Mouse (Mus musculus) lung, adult 2 months (tissue): Measurements from ENCODE around the gene Rbm7. TPM values are rescaled to one million over a fixed set of nuclear protein-coding genes. Genes with fewer than 3 reads are reported as not detected.
"Not testable (repeated sequence)": the region's sequence is repeated elsewhere in the genome, so short reads cannot be mapped to it uniquely, and the experiment has no call there.

Experiments
- DNase-seq: peaks from one replicate; pipeline ENCODE4 v3.0.0; 2022
- H3K4me1 ChIP-seq: fragments of 200-500 bp; 2 replicates; pipeline ENCODE4 v1.6.1; 2011; ENCODE audit warnings: low read length; ENCODE audit not compliant: control insufficient read depth, insufficient read depth
- H3K4me3 ChIP-seq: fragments of 200-500 bp; replicated peaks from 2 replicates; pipeline ENCODE3; 2011; ENCODE audit warnings: low read depth, mild to moderate bottlenecking, control low read depth, low read length; ENCODE audit errors: extremely low read depth
- CTCF ChIP-seq: fragments of 200-500 bp; IDR thresholded peaks from 2 replicates; pipeline ENCODE4 v1.5.1; 2011; ENCODE audit warnings: mild to moderate bottlenecking, low read length, control low read depth; ENCODE audit not compliant: insufficient read depth
- POLR2A ChIP-seq: fragments of 200-500 bp; IDR thresholded peaks from 2 replicates; pipeline ENCODE4 v1.6.1; 2011; ENCODE audit warnings: low read depth, mild to moderate bottlenecking, control low read depth, low read length, borderline replicate concordance; ENCODE audit errors: extremely low read depth
- WGBS: fragments of 180-500 bp; shearing (Covaris S2); methylation state at CpG from one replicate; pipeline ENCODE4 v1.1.7; 2018; 5-methylcytosine and 5-hydroxymethylcytosine counted together
- polyA plus RNA-seq: library from polyadenylated mRNA; depleted of rRNA; stranded (reverse); fragments of >200 nt; gene quantifications from 2 replicates; pipeline ENCODE4 v1.2.3, GENCODE M21; 2012

The Rbm7 gene
- polyA plus RNA-seq, 1 experiment, result 25.2 TPM

GRCm38 (mm10) chr9:48480411-48481213 lies 14.5 kb downstream of the Rbm7 start, which contains the start of gene Rexo2:
TSS of gene Rexo2 (minus strand) at chr9:48480623.
- TF ChIP-seq CTCF, result no peak
- peak; percentile 61; the same call in 1 of the 2 replicates for TF ChIP-seq POLR2A
- H3K4me1 ChIP-seq, result peaks cover 2% of the 10 kb centered on the region; the same call in 1 of the 2 replicates
- WGBS, result 1% methylated on average over 49 of the region's 49 CpGs

GRCm38 (mm10) chr9:48479838-48480410 lies 15.2 kb downstream of the Rbm7 start:
- DNase-seq, result no peak
- peaks cover 2% of the 10 kb centered on the region; the same call in 1 of the 2 replicates for H3K4me1 ChIP-seq
- TF ChIP-seq POLR2A, result no peak
- TF ChIP-seq CTCF, result no peak
- WGBS, result 5% methylated on average over 25 of the region's 25 CpGs
- peak overlapping the region; percentile 90 for H3K4me3 ChIP-seq

More at GRCm38 (mm10) chr9:48480411-48481213, 14.5 kb downstream of the Rbm7 start, which contains the start of gene Rexo2:
- H3K4me3 ChIP-seq, result peak within 1 kb of the TSS; percentile 90
- DNase-seq, result peak; percentile 89

GRCm38 (mm10) chr9:48478808-48479207 lies 16.3 kb downstream of the Rbm7 start:
- TF ChIP-seq CTCF (no peak), POLR2A (no peak)
- Histone ChIP-seq H3K4me1 (peaks cover 2% of the 10 kb centered on the region; the same call in 1 of the 2 replicates), H3K4me3 (no peak overlapping the region)
- no peak for DNase-seq
- WGBS, result 83% methylated on average over 4 of the region's 4 CpGs

GRCm38 (mm10) chr9:48476236-48477165 lies 18.6 kb downstream of the Rbm7 start:
- 76% methylated on average over 10 of the region's 10 CpGs for WGBS
- TF ChIP-seq CTCF (no peak), POLR2A (no peak)
- peaks cover 2% of the 10 kb centered on the region; the same call in 1 of the 2 replicates for H3K4me1 ChIP-seq
- DNase-seq, result no peak
- no peak overlapping the region for H3K4me3 ChIP-seq

GRCm38 (mm10) chr9:48474367-48474766 lies 20.7 kb downstream of the Rbm7 start:
- WGBS, result 93% methylated on average over 9 of the region's 9 CpGs
- TF ChIP-seq POLR2A (no peak), CTCF (no peak)
- DNase-seq, result no peak
- Histone ChIP-seq H3K4me1 (no peaks in the 10 kb centered on the region; the same call in 1 of the 2 replicates), H3K4me3 (no peak overlapping the region)

GRCm38 (mm10) chr9:48473131-48473530 lies 22.0 kb downstream of the Rbm7 start:
- no peak for DNase-seq
- TF ChIP-seq CTCF (no peak), POLR2A (no peak)
- 82% methylated on average over 12 of the region's 12 CpGs for WGBS
- Histone ChIP-seq H3K4me3 (no peak overlapping the region), H3K4me1 (no peaks in the 10 kb centered on the region; the same call in 1 of the 2 replicates)

- TF ChIP-seq CTCF (no peak), POLR2A (no peak)
- no peak overlapping the region for H3K4me3 ChIP-seq
- no peaks in the 10 kb centered on the region; the same call in 1 of the 2 replicates for H3K4me1 ChIP-seq
- 77% methylated on average over 15 of the region's 15 CpGs for WGBS
- no peak for DNase-seq
Measured at GRCm38 (mm10) chr9:48472441-48473025, 22.6 kb downstream of the Rbm7 start.

- H3K4me1 ChIP-seq, H3K4me3 ChIP-seq, DNase-seq: not testable (repeated sequence)
- WGBS, result 99% methylated on average over 5 of the region's 5 CpGs
Measured at GRCm38 (mm10) chr9:48467471-48467870, 27.6 kb downstream of the Rbm7 start.

- no peak overlapping the region for H3K4me3 ChIP-seq
- 52% methylated on average over 3 of the region's 3 CpGs for WGBS
- no peak for TF ChIP-seq POLR2A
- peak; percentile 56 for TF ChIP-seq CTCF
- no peaks in the 10 kb centered on the region for H3K4me1 ChIP-seq
- peak; percentile 78 for DNase-seq
Measured at GRCm38 (mm10) chr9:48466804-48467203, 28.3 kb downstream of the Rbm7 start.
